Mouse (Mus musculus) brown adipose tissue, adult 24 weeks (tissue): ENCODE results near the gene Krt33a. TPM values are rescaled to one million over a fixed set of nuclear protein-coding genes. Genes with fewer than 3 reads are reported as not detected.

Experiments
- H3K27ac ChIP-seq: fragments of 200-500 bp; replicated peaks from 2 replicates; pipeline ENCODE4 v1.5.1; 2012; ENCODE audit warnings: low read depth, mild to moderate bottlenecking, low read length
- H3K4me1 ChIP-seq: fragments of 200-500 bp; 2 replicates; pipeline ENCODE4 v1.6.1; 2012; ENCODE audit warnings: low read length, mixed read lengths; ENCODE audit not compliant: control insufficient read depth, insufficient read depth, insufficient read length
- H3K4me3 ChIP-seq: fragments of 200-500 bp; 2 replicates; pipeline ENCODE4 v1.5.1; 2012; ENCODE audit warnings: low read depth, mild to moderate bottlenecking, low read length, moderate library complexity; ENCODE audit not compliant: insufficient read depth
- polyA plus RNA-seq: library from polyadenylated mRNA; stranded (reverse); fragments of >200 nt; gene quantifications from 2 replicates; pipeline ENCODE4 v1.2.4, GENCODE M21; 2012; ENCODE audit not compliant: missing spikeins, insufficient read depth, insufficient read length

The Krt33a gene
- not detected in 2 replicates for polyA plus RNA-seq

DNA sequence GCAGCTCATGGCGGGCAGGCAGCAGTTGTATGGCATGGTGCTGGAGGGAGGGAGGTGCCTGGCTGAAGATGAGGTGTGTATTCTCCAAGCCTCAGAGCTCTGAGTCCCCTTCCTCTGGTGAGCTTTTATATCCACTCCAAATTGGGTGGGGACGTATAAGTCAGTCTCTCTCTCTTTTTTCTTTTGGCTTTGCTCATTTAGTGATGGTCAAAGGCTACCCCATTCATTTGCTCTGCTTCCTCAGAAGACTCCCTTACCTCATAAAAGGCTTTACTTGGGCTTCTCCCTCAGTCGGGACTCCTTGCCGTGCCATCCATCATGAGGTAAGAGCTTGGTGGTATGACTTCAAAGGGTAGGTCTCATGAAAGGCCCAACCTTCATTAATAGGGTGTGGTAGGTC lies at the start of gene Krt33a:
Gene Krt33a, minus strand, starts transcription at position 101 of the 400 bp plus-strand sequence.
- Histone ChIP-seq H3K27ac (no peak within 1 kb of the TSS), H3K4me1 (no peaks in the 10 kb centered on the region), H3K4me3 (no peak within 1 kb of the TSS)

DNA sequence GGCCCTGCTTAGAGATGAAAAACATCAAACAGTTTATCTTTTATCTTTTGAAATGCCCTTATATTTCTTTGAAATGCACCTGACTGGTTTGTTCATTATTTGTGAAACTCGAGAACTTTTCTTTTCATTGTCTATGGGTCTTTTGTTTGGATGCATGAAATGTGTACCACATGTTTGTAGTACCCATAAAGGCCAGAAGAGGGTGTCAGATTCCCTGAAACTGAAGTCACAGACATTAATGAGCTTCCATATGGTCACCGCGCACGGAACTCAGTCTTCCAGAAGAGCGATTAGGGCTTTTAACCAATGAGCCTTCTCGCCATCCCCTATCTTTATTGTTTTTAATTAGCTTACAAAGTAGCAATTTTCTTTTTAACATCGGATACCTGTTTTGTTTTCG lies 42.9 kb upstream of the Krt33a start:
- Histone ChIP-seq H3K27ac (no peak overlapping the region), H3K4me3 (no peak overlapping the region)

GRCm38 (mm10) chr11:100055686-100056655 lies 40.0 kb upstream of the Krt33a start:
- Histone ChIP-seq H3K27ac (no peak overlapping the region), H3K4me1 (no peaks in the 10 kb centered on the region), H3K4me3 (no peak overlapping the region)

More for the DNA sequence above, 42.9 kb upstream of the Krt33a start:
- H3K4me1 ChIP-seq: no peaks in the 10 kb centered on the region

- no peak within 1 kb of the TSS for H3K4me3 ChIP-seq
- H3K27ac ChIP-seq: no peak within 1 kb of the TSS
- H3K4me1 ChIP-seq: no peaks in the 10 kb centered on the region
Measured at GRCm38 (mm10) chr11:100050451-100050850, 34.4 kb upstream of the Krt33a start, which contains the start of gene Krt31. Krt31 (minus strand) TSS chr11:100050551.

DNA sequence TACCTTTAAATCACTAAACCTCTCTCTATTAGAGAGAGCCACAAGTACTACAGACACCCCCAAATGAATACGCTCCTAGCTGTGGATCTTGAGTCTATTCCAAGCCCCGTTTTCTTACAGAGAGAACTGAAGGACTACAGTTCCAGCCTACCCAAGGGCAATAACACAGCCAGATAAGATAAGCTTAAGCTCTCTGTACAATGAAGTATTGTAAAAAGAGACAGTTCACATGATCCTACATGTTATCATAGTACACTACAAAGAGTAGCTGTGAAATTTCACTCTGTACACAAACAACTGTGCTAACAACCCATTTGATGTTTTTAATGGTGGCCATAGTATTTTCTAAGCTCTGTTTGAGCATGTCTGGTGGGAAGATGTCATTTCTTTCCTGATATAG lies 31.2 kb upstream of the Krt33a start:
- Histone ChIP-seq H3K27ac (no peak overlapping the region), H3K4me3 (no peak overlapping the region), H3K4me1 (no peaks in the 10 kb centered on the region)

DNA sequence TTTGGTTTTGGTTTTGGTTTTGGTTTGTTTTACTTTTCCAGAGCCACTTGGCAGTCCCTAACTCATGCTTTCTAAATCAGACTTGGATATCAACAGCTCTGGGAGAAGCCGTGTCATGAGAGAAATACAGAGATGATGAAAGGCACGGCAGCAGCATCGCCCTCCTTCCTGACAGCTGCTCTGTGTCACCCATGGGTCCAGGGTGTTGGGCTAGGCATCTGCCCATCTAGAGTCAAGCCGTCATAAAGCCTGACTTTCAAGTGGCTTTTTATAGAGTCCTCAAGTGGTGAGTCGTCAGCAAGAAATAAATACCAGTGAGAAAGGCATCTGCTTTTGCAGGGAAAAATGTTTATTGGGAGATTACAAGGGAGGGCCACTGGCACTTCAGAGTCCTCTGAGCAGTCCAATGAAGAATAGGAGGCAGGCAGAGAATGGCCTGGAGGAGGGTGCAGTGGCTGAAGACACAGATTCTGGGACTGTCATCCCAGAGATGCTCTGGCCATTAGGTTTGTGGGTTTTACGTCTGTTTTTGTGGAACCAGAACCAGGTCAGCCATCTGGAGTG lies 30.4 kb upstream of the Krt33a start:
- Histone ChIP-seq H3K27ac (no peak overlapping the region), H3K4me3 (no peak overlapping the region), H3K4me1 (no peaks in the 10 kb centered on the region)

DNA sequence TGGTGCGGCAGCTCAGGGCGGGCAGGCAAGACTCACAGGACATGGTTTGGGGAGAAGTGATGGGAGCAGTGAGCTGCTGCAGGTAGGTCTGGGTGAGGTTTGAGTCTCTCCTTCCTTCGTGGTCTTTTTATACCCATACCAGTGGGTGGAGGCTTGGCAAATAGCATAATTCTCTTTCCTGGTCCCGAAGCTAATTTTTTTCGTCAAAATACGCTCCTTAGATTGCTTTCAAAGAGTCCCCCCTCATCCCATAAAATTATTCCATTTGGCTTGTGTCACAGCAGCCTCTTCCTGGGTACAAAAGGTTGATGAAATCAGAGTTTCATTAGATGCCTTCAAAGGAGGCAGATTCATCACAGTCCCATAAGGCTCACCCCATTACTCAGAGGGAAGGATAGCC lies 25.4 kb upstream of the Krt33a start, which contains the start of gene Krt34:
Gene Krt34, minus strand, starts transcription at position 101 of the 400 bp plus-strand sequence.
- Histone ChIP-seq H3K27ac (no peak within 1 kb of the TSS), H3K4me1 (no peaks in the 10 kb centered on the region), H3K4me3 (no peak within 1 kb of the TSS)

DNA sequence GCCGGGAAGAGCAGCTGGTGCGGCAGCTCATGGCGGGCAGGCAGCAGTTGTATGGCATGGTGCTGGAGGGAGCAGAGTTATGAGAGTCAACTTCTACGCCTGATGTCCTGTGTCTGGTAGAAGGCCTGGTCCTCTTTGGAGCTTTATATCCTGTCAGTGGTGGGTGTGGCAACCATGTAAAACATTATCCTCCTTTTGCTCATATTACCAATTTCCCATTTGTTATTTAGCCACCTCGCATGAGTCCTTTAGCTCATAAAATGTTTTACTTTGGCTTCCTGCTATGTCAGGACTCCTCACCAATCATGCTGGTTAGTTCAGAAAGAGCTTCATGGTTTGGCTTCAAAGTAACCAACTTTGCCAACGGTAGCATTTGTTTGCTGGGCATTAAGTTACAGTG lies 13.8 kb upstream of the Krt33a start, which contains the start of gene Krt33b:
Gene Krt33b, minus strand, starts transcription at position 101 of the 400 bp plus-strand sequence.
- H3K27ac ChIP-seq: no peak within 1 kb of the TSS
- H3K4me1 ChIP-seq: no peaks in the 10 kb centered on the region
- H3K4me3 ChIP-seq: no peak within 1 kb of the TSS

GRCm38 (mm10) chr11:100021438-100021837 lies 5.4 kb upstream of the Krt33a start:
- no peaks in the 10 kb centered on the region for H3K4me1 ChIP-seq
- H3K27ac ChIP-seq: no peak overlapping the region
- no peak overlapping the region for H3K4me3 ChIP-seq

- H3K4me1 ChIP-seq: no peaks in the 10 kb centered on the region
- H3K4me3 ChIP-seq: no peak overlapping the region
- no peak overlapping the region for H3K27ac ChIP-seq
Measured at GRCm38 (mm10) chr11:100019466-100019865, 3.5 kb upstream of the Krt33a start.

- Histone ChIP-seq H3K4me1 (no peaks in the 10 kb centered on the region), H3K4me3 (no peak overlapping the region), H3K27ac (no peak overlapping the region)
Measured at GRCm38 (mm10) chr11:100013691-100014171, 2.3 kb downstream of the Krt33a start.

- H3K4me1 ChIP-seq: no peaks in the 10 kb centered on the region
- no peak overlapping the region for H3K4me3 ChIP-seq
- no peak overlapping the region for H3K27ac ChIP-seq
Measured at GRCm38 (mm10) chr11:100010682-100011081, 5.3 kb downstream of the Krt33a start.

DNA sequence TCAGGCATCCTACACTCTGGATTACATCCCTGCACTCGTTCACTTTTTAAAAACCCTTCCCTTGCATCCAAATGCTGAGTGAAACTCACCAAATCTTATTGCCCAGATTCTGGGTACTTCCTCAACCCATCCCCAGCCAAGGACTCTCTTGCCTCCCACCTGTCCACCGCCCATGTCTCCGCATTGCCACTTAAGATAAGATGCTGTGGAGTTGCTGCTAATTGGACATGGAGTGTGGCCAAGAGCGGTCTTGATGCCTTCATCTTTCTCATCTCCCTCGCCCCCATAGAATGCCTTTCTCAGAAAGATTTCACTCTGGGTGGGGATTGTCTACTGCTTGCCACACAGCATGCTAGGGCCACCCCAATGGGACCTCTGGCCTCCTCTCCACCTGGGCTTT lies 7.7 kb downstream of the Krt33a start:
- no peak overlapping the region for H3K4me3 ChIP-seq

GRCm38 (mm10) chr11:100006624-100007023 lies 9.4 kb downstream of the Krt33a start:
- Histone ChIP-seq H3K4me1 (no peaks in the 10 kb centered on the region), H3K27ac (no peak overlapping the region), H3K4me3 (no peak overlapping the region)

More for the DNA sequence above, 7.7 kb downstream of the Krt33a start:
- no peaks in the 10 kb centered on the region for H3K4me1 ChIP-seq
- no peak overlapping the region for H3K27ac ChIP-seq

- no peak overlapping the region for H3K4me3 ChIP-seq
- H3K27ac ChIP-seq: no peak overlapping the region
- no peaks in the 10 kb centered on the region for H3K4me1 ChIP-seq
Measured at GRCm38 (mm10) chr11:100005905-100006304, 10.1 kb downstream of the Krt33a start.
